Mouse (Mus musculus) liver, embryonic 16.5 days (tissue): ENCODE measurements around the gene Gpatch1. TPM values are rescaled to one million over a fixed set of nuclear protein-coding genes. Genes with fewer than 3 reads are reported as not detected.

ENCODE experiments used
- ATAC-seq: fragments of 200-750 bp; cut with Nextera tagmentation; 2 replicates; pipeline ENCODE4 v1.8.0; 2017; ENCODE audit warnings: low read depth, mild to moderate bottlenecking, moderate number of reproducible peaks, moderate library complexity
- H3K27ac ChIP-seq: fragments of 300-500 bp; sonication (generic); 2 replicates; pipeline ENCODE4 v1.5.1; 2014; ENCODE audit warnings: mild to moderate bottlenecking, low read length
- H3K27me3 ChIP-seq: fragments of 300-500 bp; sonication (generic); 2 replicates; pipeline ENCODE4 v1.6.1; 2014; ENCODE audit warnings: low read depth, low read length, mixed read lengths; ENCODE audit not compliant: control insufficient read depth, insufficient read depth
- H3K36me3 ChIP-seq: fragments of 300-500 bp; sonication (generic); 2 replicates; pipeline ENCODE4 v1.6.1; 2014; ENCODE audit warnings: mild to moderate bottlenecking; ENCODE audit not compliant: control insufficient read depth, insufficient read depth
- H3K4me1 ChIP-seq: fragments of 300-500 bp; sonication (generic); 2 replicates; pipeline ENCODE4 v1.6.1; 2014; ENCODE audit warnings: low read depth, low read length, mixed read lengths; ENCODE audit not compliant: control insufficient read depth
- H3K4me2 ChIP-seq: fragments of 300-500 bp; sonication (generic); 2 replicates; pipeline ENCODE4 v1.6.1; 2014; ENCODE audit warnings: low read depth, low read length, mixed read lengths
- H3K4me3 ChIP-seq: fragments of 300-500 bp; sonication (generic); 2 replicates; pipeline ENCODE4 v1.5.1; 2014; ENCODE audit warnings: low read depth, mild to moderate bottlenecking, low read length
- H3K9ac ChIP-seq: fragments of 300-500 bp; sonication (generic); 2 replicates; pipeline ENCODE4 v1.6.1; 2014; ENCODE audit warnings: low read depth, low read length
- H3K9me3 ChIP-seq: fragments of 300-500 bp; sonication (generic); replicated peaks from 2 replicates; pipeline ENCODE4 v1.6.1; 2016; ENCODE audit warnings: low read length; ENCODE audit not compliant: control insufficient read depth
- WGBS: fragments of 180-500 bp; shearing (Covaris S2); extraction: QIAGEN DNeasy Blood & Tissue Kit; methylation state at CpG from one replicate; pipeline ENCODE4 v1.1.7; 2014; ENCODE audit not compliant: insufficient replicate concordance; 5-methylcytosine and 5-hydroxymethylcytosine counted together
- polyA plus RNA-seq: library from polyadenylated mRNA; unstranded; fragments of >200 nt; fragmentation: Nextera tagmentation; extraction: Ambion mirVana; gene quantifications from 2 replicates; pipeline ENCODE4 v1.2.1, GENCODE M21; 2015

Gene Gpatch1
- polyA plus RNA-seq, 1 experiment from 2014 or later, result 4.8 TPM

DNA sequence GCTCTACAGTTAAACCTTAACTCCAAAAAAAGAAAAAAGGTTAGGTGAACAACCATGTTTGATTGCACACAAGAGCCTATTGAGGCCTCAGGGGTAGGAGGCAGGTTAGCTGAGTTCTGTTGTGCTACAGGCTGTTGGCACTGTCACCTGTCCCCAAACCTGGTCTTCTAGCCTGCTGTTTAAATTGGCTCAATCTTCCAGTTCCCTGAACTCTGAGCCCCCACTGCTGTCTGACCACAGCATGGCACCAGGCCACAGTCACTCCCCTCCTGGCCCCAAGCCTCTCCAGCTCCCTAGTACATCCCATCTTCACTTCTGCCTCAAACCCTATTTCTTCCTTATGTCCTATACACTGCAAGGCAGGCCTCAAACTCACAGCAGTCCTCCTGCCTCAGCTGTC is 17.4 kb downstream of the Gpatch1 start:
- H3K4me2 ChIP-seq, result no peak overlapping the region
- no peaks in the 10 kb centered on the region for H3K4me1 ChIP-seq
- no peak overlapping the region for H3K27ac ChIP-seq
- H3K36me3 ChIP-seq, result peaks cover 5% of the 10 kb centered on the region; the same call in 1 of the 2 replicates
- no peak overlapping the region for H3K9ac ChIP-seq
- no peak overlapping the region for H3K4me3 ChIP-seq
- no peak for ATAC-seq
- H3K9me3 ChIP-seq, result no peaks in the 10 kb centered on the region
- no peaks in the 10 kb centered on the region for H3K27me3 ChIP-seq

DNA sequence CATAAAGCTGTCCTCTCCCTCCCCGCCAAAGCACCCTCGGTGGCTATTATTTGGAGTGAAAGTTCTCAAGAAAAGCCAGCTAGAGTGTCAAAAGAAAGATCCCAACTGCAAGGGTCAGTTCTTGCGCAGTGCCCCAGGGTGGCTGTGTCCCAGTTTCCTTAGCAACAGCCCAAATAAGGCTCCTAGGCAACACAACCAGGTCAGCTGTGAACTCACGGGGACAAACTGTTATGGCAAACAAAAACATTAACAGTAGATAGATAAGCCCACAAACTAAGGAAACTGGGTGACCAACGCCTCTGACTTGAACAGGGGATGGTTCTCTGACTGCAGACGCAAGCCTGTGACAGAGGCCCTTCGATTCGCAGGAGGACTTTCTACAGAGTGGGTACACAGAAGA is 18.6 kb downstream of the Gpatch1 start:
- 72% methylated on average over 8 of the region's 8 CpGs for WGBS
- Histone ChIP-seq H3K4me2 (no peak overlapping the region), H3K4me1 (no peaks in the 10 kb centered on the region), H3K9me3 (no peaks in the 10 kb centered on the region), H3K9ac (no peak overlapping the region), H3K27ac (no peak overlapping the region), H3K4me3 (no peak overlapping the region), H3K36me3 (peaks cover 13% of the 10 kb centered on the region; the same call in 1 of the 2 replicates), H3K27me3 (no peaks in the 10 kb centered on the region)
- no peak for ATAC-seq

DNA sequence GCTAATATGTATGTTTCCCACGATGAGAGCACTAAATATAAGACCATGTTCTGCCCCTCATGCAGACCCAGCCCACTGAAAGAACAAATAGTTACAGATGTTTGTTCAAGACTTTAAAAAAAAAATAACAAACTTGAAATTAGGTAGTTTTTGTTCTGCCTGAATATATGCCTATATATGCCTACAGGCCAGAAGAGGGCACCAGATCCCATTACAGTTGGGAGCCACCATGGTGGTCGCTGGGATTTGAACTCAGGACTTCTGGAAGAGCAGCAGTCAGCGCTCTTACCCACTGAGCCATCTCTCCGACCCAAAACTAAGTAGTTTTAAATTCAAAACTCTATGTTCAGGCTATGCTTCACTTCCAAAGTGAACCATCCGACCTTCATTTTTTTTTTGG is 20.4 kb downstream of the Gpatch1 start:
- H3K4me2 ChIP-seq, result no peak overlapping the region
- H3K4me3 ChIP-seq, result no peak overlapping the region
- no peak for ATAC-seq
- H3K4me1 ChIP-seq, result no peaks in the 10 kb centered on the region
- H3K9me3 ChIP-seq, result no peaks in the 10 kb centered on the region
- H3K27ac ChIP-seq, result no peak overlapping the region
- H3K27me3 ChIP-seq, result no peaks in the 10 kb centered on the region
- 72% methylated on average over 5 of the region's 5 CpGs for WGBS
- peaks cover 18% of the 10 kb centered on the region; the same call in 1 of the 2 replicates for H3K36me3 ChIP-seq
- H3K9ac ChIP-seq, result no peak overlapping the region

DNA sequence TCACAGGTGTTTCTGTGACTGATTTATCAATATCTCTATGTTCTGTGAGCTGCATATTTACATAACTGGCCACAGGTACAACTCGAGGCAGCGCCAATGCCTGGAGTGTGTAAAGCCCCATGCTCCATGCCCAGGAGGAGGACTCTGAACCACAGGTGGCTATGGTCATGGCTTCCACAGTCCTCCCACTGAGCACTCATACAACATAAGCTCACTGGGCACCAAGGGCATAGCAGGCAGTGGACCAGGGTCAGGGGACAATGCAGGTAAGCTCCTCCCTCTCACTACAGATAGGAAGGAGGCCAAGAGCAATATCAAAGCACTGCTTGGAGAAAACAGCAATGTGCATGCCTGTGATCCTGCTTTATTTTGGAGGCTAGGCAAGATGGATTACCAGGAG is 22.6 kb downstream of the Gpatch1 start:
- Histone ChIP-seq H3K27ac (no peak overlapping the region), H3K27me3 (no peaks in the 10 kb centered on the region), H3K9ac (no peak overlapping the region), H3K36me3 (peaks cover 14% of the 10 kb centered on the region; the same call in 1 of the 2 replicates), H3K9me3 (no peaks in the 10 kb centered on the region), H3K4me3 (no peak overlapping the region), H3K4me1 (no peaks in the 10 kb centered on the region), H3K4me2 (no peak overlapping the region)
- no peak for ATAC-seq
- WGBS, result 70% methylated on average over 2 of the region's 2 CpGs

DNA sequence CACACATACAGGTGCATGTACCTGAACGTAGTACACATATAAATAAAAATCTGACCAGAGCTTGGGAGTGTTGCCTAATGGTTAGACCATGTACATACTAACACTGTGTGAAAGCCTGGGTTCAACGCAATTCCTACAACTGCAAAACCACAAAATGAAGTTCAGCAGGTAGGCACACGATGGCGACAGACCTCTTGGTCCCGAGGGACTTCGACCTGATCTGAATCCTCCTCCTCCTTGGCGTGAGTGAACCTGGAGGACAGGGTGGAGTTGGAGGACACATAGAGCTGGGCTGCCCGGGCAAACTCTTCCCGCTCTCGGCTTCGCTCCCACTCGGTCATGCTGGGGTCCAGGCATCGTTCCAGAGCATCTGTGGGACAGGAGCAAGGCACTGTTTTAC is 24.8 kb downstream of the Gpatch1 start:
- Histone ChIP-seq H3K9me3 (no peaks in the 10 kb centered on the region), H3K4me1 (no peaks in the 10 kb centered on the region), H3K4me2 (no peak overlapping the region), H3K9ac (no peak overlapping the region), H3K27me3 (no peaks in the 10 kb centered on the region), H3K36me3 (peaks cover 14% of the 10 kb centered on the region; the same call in 1 of the 2 replicates), H3K27ac (no peak overlapping the region), H3K4me3 (no peak overlapping the region)
- no peak for ATAC-seq
- WGBS, result 84% methylated on average over 13 of the region's 13 CpGs

DNA sequence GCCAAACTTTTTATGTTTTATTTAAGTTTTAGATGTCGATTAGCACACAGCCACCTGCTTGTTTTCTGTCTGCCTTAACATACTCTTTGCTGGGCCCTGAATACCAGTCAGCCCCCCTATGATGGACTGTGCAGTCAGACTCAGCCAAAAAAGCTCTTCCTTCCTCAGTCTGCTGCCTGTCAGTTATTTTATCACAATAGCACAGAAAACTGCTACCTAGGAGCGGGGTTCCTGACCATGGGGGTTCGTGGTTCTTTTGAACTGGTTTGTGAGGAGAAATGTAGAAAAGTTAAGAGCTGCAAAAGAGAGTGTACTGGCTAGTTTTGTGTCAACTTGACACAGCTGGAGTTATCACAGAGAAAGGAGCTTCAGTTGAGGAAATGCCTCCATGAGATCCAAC is 39.3 kb downstream of the Gpatch1 start:
- Histone ChIP-seq H3K9ac (no peak overlapping the region), H3K36me3 (peaks cover 24% of the 10 kb centered on the region), H3K4me2 (no peak overlapping the region), H3K27me3 (no peaks in the 10 kb centered on the region), H3K9me3 (peaks cover 3% of the 10 kb centered on the region; the same call in 1 of the 2 replicates), H3K4me3 (no peak overlapping the region), H3K27ac (no peak overlapping the region), H3K4me1 (no peaks in the 10 kb centered on the region)
- WGBS, result 33% methylated on average over 3 of the region's 3 CpGs
- no peak for ATAC-seq

DNA sequence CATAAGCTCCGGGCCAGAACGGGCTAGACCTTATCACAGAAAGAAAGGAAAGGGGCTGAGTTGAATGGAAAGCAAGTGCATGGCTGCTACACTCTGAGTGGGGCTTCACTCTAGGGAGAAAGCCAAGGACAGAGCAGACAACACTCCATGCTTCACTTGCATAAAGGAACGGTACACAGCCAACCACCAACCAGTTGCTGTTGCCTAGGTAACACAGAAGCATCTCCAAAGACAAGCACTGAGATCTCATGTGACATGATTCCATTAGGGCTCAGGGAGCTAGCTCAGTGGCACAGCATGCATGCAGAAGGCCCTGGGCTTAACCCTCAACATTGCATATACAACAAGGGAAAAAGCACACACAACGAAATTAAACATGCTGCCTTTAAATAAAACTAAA is 40.8 kb downstream of the Gpatch1 start:
- Histone ChIP-seq H3K4me3 (no peak overlapping the region), H3K27me3 (no peaks in the 10 kb centered on the region), H3K4me2 (no peak overlapping the region), H3K36me3 (peaks cover 22% of the 10 kb centered on the region), H3K27ac (no peak overlapping the region), H3K9ac (no peak overlapping the region), H3K4me1 (no peaks in the 10 kb centered on the region), H3K9me3 (peaks cover 3% of the 10 kb centered on the region; the same call in 1 of the 2 replicates)
- no peak for ATAC-seq
- WGBS, result 69% methylated on average over 4 of the region's 4 CpGs

DNA sequence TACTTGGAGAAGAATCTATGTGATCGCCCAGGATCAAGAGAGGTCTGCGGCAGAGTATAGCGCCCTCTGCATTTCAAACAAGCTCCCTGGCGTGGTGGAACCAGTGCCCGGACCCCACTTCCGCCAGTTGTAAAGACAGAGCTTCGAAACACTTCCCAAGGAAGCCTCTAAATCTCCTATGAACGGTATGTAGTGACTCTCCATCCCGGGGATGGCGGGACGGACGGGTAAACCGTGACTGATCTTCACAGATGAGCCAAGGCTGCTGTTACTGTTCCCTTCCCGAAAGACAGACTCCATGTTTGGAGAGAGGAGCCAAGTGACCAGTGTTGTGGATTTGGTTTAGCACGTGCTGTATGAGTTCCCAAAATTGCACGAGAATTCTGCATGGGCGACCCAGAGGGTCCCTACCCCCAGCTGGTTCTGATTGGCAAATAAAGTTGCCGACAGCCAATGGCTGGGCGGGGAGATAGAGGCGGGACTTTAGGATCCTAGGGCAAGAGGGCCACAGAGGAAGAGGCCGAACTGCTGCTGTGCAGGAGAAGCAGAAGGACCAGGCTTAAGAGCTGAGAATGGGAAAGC is 48.7 kb downstream of the Gpatch1 start:
- 6% methylated on average over 21 of the region's 21 CpGs for WGBS
- Histone ChIP-seq H3K4me3 (peak overlapping the region; percentile 49), H3K9me3 (peaks cover 2% of the 10 kb centered on the region; the same call in 1 of the 2 replicates), H3K36me3 (no peaks in the 10 kb centered on the region), H3K9ac (0 out of 2 replicates have a peak overlapping the region, but pooled peaks have one; percentile 24), H3K27me3 (no peaks in the 10 kb centered on the region), H3K4me1 (peaks cover 4% of the 10 kb centered on the region), H3K4me2 (peak overlapping the region; percentile 79), H3K27ac (no peak overlapping the region)
- ATAC-seq, result peak; percentile 78

DNA sequence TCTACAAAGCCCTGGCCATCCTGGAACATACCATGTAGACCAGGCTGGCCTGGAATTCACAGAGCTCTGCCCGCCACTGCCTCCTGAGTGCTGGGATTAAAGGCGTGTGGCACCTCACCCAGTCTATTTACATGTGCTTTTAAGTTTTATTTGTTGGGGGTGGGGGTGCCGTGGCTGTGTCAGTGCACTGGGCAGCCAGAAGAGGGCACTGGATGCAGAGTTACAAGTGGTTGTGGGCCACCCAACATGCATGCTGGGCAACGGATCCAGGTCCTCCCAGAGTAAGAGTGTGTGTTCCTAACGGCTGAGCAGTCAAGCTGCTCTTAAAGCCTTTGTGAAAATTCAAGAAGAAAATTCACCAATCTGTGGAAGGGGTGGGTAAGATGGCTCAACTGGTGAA is 50.4 kb downstream of the Gpatch1 start:
- H3K27ac ChIP-seq, result no peak overlapping the region
- WGBS, result 36% methylated on average over 5 of the region's 5 CpGs
- no peaks in the 10 kb centered on the region for H3K36me3 ChIP-seq
- H3K4me1 ChIP-seq, result peaks cover 4% of the 10 kb centered on the region
- H3K4me3 ChIP-seq, result no peak overlapping the region
- H3K4me2 ChIP-seq, result no peak overlapping the region
- ATAC-seq, result no peak
- no peak overlapping the region for H3K9ac ChIP-seq
- H3K9me3 ChIP-seq, result no peaks in the 10 kb centered on the region
- no peaks in the 10 kb centered on the region for H3K27me3 ChIP-seq
